Mouse (Mus musculus): Measurements from ENCODE around the gene Anks3. TPM values are rescaled to one million over a fixed set of nuclear protein-coding genes. Genes with fewer than 3 reads are reported as not detected.

The Anks3 gene
- 35.0 and 47.7 TPM in 2 replicates for total RNA-seq (2014; rRNA removed)
- 38.0 and 44.1 TPM in 2 replicates for polyA plus RNA-seq (2015; fragmentation: Nextera tagmentation; extraction: Ambion mirVana)

GRCm38 (mm10) chr16:4963797-4964709 lies at the start of gene Anks3:
Gene Anks3, minus strand, starts transcription at chr16:4964205.
- Histone ChIP-seq H3K9me3 (ENCODE audit: low read length) (no peaks in the 10 kb centered on the region), H3K4me1 (ENCODE audit: insufficient read depth, low read length) (peaks cover 14% of the 10 kb centered on the region; the same call in 1 of the 2 replicates), H3K4me3 (ENCODE audit: low read length) (peak within 1 kb of the TSS; percentile 73), H3K27me3 (ENCODE audit: insufficient read depth, low read length) (no peaks in the 10 kb centered on the region), H3K27ac (peak within 1 kb of the TSS; percentile 88), H3K36me3 (ENCODE audit: insufficient read depth, low read length) (no peaks in the 10 kb centered on the region), H3K9ac (replicated peaks; ENCODE audit: low read length) (peak within 1 kb of the TSS; percentile 74), H3K4me2 (ENCODE audit: low read depth, low read length) (peak within 1 kb of the TSS; percentile 63)
- peak; percentile 16; the same call in 1 of the 2 replicates for TF ChIP-seq CTCF (IDR thresholded peaks at IDR 0.05; ENCODE audit: low read depth)
- ATAC-seq, result peak; percentile 99
- WGBS, result under 1% methylated on average over 69 of the region's 76 CpGs
- DNase-seq (ENCODE audit: low spot score), result peak; percentile 99

GRCm38 (mm10) chr16:5013054-5013838 lies 49.2 kb upstream of the Anks3 start, which contains the start of gene Rogdi:
Gene Rogdi, minus strand, starts transcription at chr16:5013553.
- Histone ChIP-seq H3K27me3 (ENCODE audit: insufficient read depth, low read length) (no peaks in the 10 kb centered on the region), H3K36me3 (ENCODE audit: insufficient read depth, low read length) (peaks cover 34% of the 10 kb centered on the region)
- WGBS, result 1% methylated on average over 59 of the region's 63 CpGs

DNA sequence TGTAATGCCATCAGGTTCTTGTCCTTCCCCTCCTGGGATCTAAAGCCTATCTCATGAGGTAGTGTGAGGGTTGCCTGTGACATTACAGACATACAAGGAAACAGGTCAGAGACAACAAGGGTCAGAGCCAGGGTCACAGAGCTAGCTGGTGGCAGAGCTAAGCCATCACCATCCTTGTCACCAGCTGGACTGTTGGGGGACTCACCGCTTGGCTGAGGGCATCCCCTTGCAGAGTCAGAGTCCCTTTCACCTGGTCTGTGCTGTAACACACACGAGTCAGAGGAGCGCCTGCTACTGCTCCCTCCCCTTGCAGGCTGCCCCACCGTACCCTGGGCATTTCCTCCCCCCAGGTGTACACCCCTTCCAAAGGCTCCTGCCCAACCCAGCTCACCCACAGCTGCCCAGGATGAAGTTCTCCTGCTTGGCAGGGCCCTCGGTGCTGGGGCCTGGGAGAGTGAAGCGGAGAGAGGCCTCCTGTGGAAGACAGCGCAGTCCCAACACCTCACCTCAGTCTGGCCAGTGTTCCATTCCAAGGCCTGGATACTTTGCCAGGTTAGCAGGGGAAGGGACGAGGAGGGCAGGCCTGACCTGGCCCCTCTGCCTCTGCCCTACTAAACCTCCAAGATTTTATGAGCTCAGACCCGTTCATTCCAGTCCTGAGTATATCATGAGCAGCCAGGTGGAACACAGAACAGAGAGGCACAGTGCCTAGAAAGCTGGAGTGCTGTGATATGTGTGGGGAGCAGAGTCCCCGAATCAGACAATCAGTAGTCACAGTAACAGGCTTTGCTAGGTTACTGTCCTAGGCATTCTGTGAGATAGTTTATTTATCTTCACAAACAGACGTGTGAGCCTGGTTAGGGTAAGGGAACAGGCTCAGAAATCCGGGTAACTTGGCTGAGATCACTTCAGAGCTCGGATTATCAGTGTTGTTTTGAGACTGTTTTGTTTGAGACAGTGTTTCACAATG lies 48.3 kb upstream of the Anks3 start:
- peak overlapping the region; percentile 71 for H3K4me3 ChIP-seq (ENCODE audit: low read length)
- H3K4me1 ChIP-seq (ENCODE audit: insufficient read depth, low read length), result no peaks in the 10 kb centered on the region
- H3K9ac ChIP-seq (replicated peaks; ENCODE audit: low read length), result peak overlapping the region; percentile 70
- H3K4me2 ChIP-seq (ENCODE audit: low read depth, low read length), result peak overlapping the region; percentile 71
- peaks cover 25% of the 10 kb centered on the region; the same call in 1 of the 2 replicates for H3K36me3 ChIP-seq (ENCODE audit: insufficient read depth, low read length)
- no peaks in the 10 kb centered on the region for H3K9me3 ChIP-seq (ENCODE audit: low read length)
- peak overlapping the region; percentile 84; the same call in 1 of the 2 replicates for H3K27ac ChIP-seq
- 56% methylated on average over 13 of the region's 13 CpGs for WGBS
- TF ChIP-seq CTCF (IDR thresholded peaks at IDR 0.05; ENCODE audit: low read depth), result no peak
- no peaks in the 10 kb centered on the region for H3K27me3 ChIP-seq (ENCODE audit: insufficient read depth, low read length)
- ATAC-seq (no peak), DNase-seq (ENCODE audit: low spot score) (no peak)

More at GRCm38 (mm10) chr16:5013054-5013838, 49.2 kb upstream of the Anks3 start, which contains the start of gene Rogdi:
- TF ChIP-seq CTCF (IDR thresholded peaks at IDR 0.05; ENCODE audit: low read depth), result peak; percentile 20
- Histone ChIP-seq H3K4me3 (ENCODE audit: low read length) (peak within 1 kb of the TSS; percentile 71), H3K4me2 (ENCODE audit: low read depth, low read length) (peak within 1 kb of the TSS; percentile 71), H3K9me3 (ENCODE audit: low read length) (no peaks in the 10 kb centered on the region), H3K4me1 (ENCODE audit: insufficient read depth, low read length) (no peaks in the 10 kb centered on the region), H3K9ac (replicated peaks; ENCODE audit: low read length) (peak within 1 kb of the TSS; percentile 70), H3K27ac (peak within 1 kb of the TSS; percentile 84)
- peak; percentile 100 for DNase-seq (ENCODE audit: low spot score)
- ATAC-seq, result peak; percentile 99

- no peak for DNase-seq (ENCODE audit: low spot score)
- no peak overlapping the region for H3K9ac ChIP-seq (replicated peaks; ENCODE audit: low read length)
Measured at GRCm38 (mm10) chr16:5011285-5011684, 47.3 kb upstream of the Anks3 start.

GRCm38 (mm10) chr16:5010371-5010935 lies 46.4 kb upstream of the Anks3 start:
- no peak overlapping the region for H3K27ac ChIP-seq
- peaks cover 7% of the 10 kb centered on the region; the same call in 1 of the 2 replicates for H3K36me3 ChIP-seq (ENCODE audit: insufficient read depth, low read length)
- ATAC-seq, result no peak
- H3K4me2 ChIP-seq (ENCODE audit: low read depth, low read length), result no peak overlapping the region
- H3K4me3 ChIP-seq (ENCODE audit: low read length), result no peak overlapping the region
- H3K4me1 ChIP-seq (ENCODE audit: insufficient read depth, low read length), result no peaks in the 10 kb centered on the region
- 83% methylated on average over 10 of the region's 10 CpGs for WGBS
- peak; percentile 12 for DNase-seq (ENCODE audit: low spot score)
- H3K27me3 ChIP-seq (ENCODE audit: insufficient read depth, low read length), result no peaks in the 10 kb centered on the region
- H3K9me3 ChIP-seq (ENCODE audit: low read length), result no peaks in the 10 kb centered on the region
- no peak overlapping the region for H3K9ac ChIP-seq (replicated peaks; ENCODE audit: low read length)
- TF ChIP-seq CTCF (IDR thresholded peaks at IDR 0.05; ENCODE audit: low read depth), result no peak

More at GRCm38 (mm10) chr16:5011285-5011684, 47.3 kb upstream of the Anks3 start:
- H3K36me3 ChIP-seq (ENCODE audit: insufficient read depth, low read length), result peaks cover 15% of the 10 kb centered on the region; the same call in 1 of the 2 replicates
- H3K4me3 ChIP-seq (ENCODE audit: low read length), result no peak overlapping the region
- ATAC-seq, result no peak
- 90% methylated on average over 7 of the region's 7 CpGs for WGBS
- H3K27me3 ChIP-seq (ENCODE audit: insufficient read depth, low read length), result no peaks in the 10 kb centered on the region
- H3K9me3 ChIP-seq (ENCODE audit: low read length), result no peaks in the 10 kb centered on the region
- no peak overlapping the region for H3K27ac ChIP-seq
- no peak overlapping the region for H3K4me2 ChIP-seq (ENCODE audit: low read depth, low read length)
- H3K4me1 ChIP-seq (ENCODE audit: insufficient read depth, low read length), result no peaks in the 10 kb centered on the region
- TF ChIP-seq CTCF (IDR thresholded peaks at IDR 0.05; ENCODE audit: low read depth), result no peak

Data from hindbrain, postnatal 0 days (tissue).